In the genomic region with DNA sequence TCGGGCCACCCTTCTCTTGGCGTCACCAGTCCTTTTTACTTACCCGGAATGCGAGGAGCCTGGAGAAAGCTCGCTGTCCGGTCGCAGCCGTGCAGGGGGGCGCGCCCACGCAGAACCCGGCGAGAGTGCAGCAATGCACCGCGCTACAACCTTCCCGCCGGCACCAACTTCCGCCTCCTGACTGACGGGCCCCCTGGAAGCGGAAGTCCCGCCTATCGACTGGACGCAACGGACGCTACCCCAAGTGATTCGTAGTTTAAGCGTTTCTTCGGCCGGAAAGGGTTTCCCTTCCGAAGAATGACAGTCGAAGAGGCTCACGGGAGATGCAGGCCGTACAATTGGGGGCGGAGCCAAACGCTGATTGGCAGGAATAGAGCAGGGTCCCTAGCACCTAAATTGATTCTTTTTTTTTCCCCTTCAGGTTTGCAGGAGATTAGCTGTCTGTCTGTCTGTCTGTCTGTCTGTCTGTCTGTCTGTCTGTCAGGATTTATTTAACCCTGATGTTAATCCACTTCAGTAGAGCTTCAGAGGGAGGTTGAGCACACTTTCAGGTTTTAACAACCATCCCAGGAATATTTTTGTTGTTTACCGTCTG, we compare ENCODE assay signal across 8 mouse cellular contexts. TPM values are rescaled to one million over a fixed set of nuclear protein-coding genes. Genes with fewer than 3 reads are reported as not detected.
A peak's percentile ranks its signal among the peaks of the same experiment; 100 is the strongest.
DNase-seq lines count a peak whose midpoint lies in the region; ATAC-seq and TF ChIP-seq lines count a peak whose summit lies in the region.

No protein-coding gene starts in this region.

- H3K9ac ChIP-seq in heart, embryonic 15.5 days = peak overlapping the region; percentile 85
- peak overlapping the region; percentile 90 for H3K9ac ChIP-seq in liver, embryonic 14.5 days (replicated peaks)
- H3K9ac ChIP-seq in neural tube, embryonic 11.5 days (ENCODE audit: low read length) = peak overlapping the region; percentile 88
- H3K9ac ChIP-seq in stomach, postnatal 0 days (ENCODE audit: low read length) = peak overlapping the region; percentile 80

- no peaks in the 10 kb centered on the region for H3K36me3 ChIP-seq in heart, embryonic 15.5 days
- no peaks in the 10 kb centered on the region; the same call in 1 of the 2 replicates for H3K36me3 ChIP-seq in liver, embryonic 14.5 days (replicated peaks; ENCODE audit: control insufficient read depth, insufficient read depth, low read depth)
- H3K36me3 ChIP-seq in neural tube, embryonic 11.5 days (ENCODE audit: control insufficient read depth, insufficient read depth, low read length) = no peaks in the 10 kb centered on the region
- no peaks in the 10 kb centered on the region for H3K36me3 ChIP-seq in stomach, postnatal 0 days (ENCODE audit: control insufficient read depth, insufficient read depth, low read length)

- ATAC-seq in CD4-positive, CD25-positive, alpha-beta regulatory T cell, adult 4 months = peak; percentile 97
- peak; percentile 94 for ATAC-seq in heart, embryonic 15.5 days (replicated peaks; ENCODE audit: insufficient number of reproducible peaks, insufficient read depth, low FRiP score, low read depth)
- peak; percentile 98 for ATAC-seq in liver, embryonic 14.5 days (ENCODE audit: insufficient read depth)
- ATAC-seq in neural tube, embryonic 11.5 days (ENCODE audit: insufficient read depth, low FRiP score, low TSS enrichment) = peak; percentile 95
- ATAC-seq in stomach, postnatal 0 days (ENCODE audit: low FRiP score, low TSS enrichment) = peak; percentile 97

- WGBS in heart, embryonic 15.5 days = 2% methylated on average over 36 of the region's 36 CpGs
- 1% methylated on average over 36 of the region's 36 CpGs for WGBS in liver, embryonic 14.5 days (ENCODE audit: insufficient replicate concordance)
- under 1% methylated on average over 36 of the region's 36 CpGs for WGBS in neural tube, embryonic 11.5 days
- under 1% methylated on average over 36 of the region's 36 CpGs for WGBS in stomach, postnatal 0 days

- peak overlapping the region; percentile 83 for H3K4me2 ChIP-seq in heart, embryonic 15.5 days
- peak overlapping the region; percentile 96 for H3K4me2 ChIP-seq in liver, embryonic 14.5 days (ENCODE audit: low read depth)
- H3K4me2 ChIP-seq in neural tube, embryonic 11.5 days (ENCODE audit: low read depth) = peak overlapping the region; percentile 81
- H3K4me2 ChIP-seq in stomach, postnatal 0 days (replicated peaks; ENCODE audit: low read depth) = peak overlapping the region; percentile 79

- H3K4me3 ChIP-seq in heart, embryonic 15.5 days = peak overlapping the region; percentile 93
- peak overlapping the region; percentile 88 to 98 for H3K4me3 ChIP-seq in liver, embryonic 14.5 days (ENCODE audit: insufficient read depth in 1 of 2, low read depth in 2 of 2, low read length in 2 of 2)
- peak overlapping the region; percentile 97 for H3K4me3 ChIP-seq in neural tube, embryonic 11.5 days (ENCODE audit: low read depth, low read length)
- peak overlapping the region; percentile 98 for H3K4me3 ChIP-seq in stomach, postnatal 0 days (ENCODE audit: low read depth, low read length)

- H3K4me1 ChIP-seq in heart, embryonic 15.5 days (replicated peaks) = peaks cover 12% of the 10 kb centered on the region
- H3K4me1 ChIP-seq in liver, embryonic 14.5 days (replicated peaks; ENCODE audit: control insufficient read depth in 2 of 2, insufficient read depth in 2 of 2, low read length in 1 of 2) = peaks cover 0 to 9% of the 10 kb centered on the region in 2 experiments; a peak in 2 of 4 replicates
- 0 out of 2 replicates have a peak, but pooled peaks cover 2% of the 10 kb centered on the region for H3K4me1 ChIP-seq in neural tube, embryonic 11.5 days (ENCODE audit: control insufficient read depth, insufficient read depth, low read length)
- peaks cover 3% of the 10 kb centered on the region; the same call in 1 of the 2 replicates for H3K4me1 ChIP-seq in stomach, postnatal 0 days (replicated peaks; ENCODE audit: control insufficient read depth, insufficient read depth)

- peak; percentile 96 for DNase-seq in c-Kit-negative CD71-positive TER-119-positive erythroid progenitor cells, embryonic 14.5 days (ENCODE audit: low read depth, low spot score)
- DNase-seq in fibroblast of lung, adult 2 months (ENCODE audit: low read depth) = peak; percentile 92
- peak; percentile 97 to 98 for DNase-seq in kidney, postnatal 25 days
- DNase-seq in liver, embryonic 14.5 days (ENCODE audit: low read depth in 3 of 3, low spot score in 3 of 3) = peak; percentile 97
- peak; percentile 97 for DNase-seq in neural tube, embryonic 11.5 days (ENCODE audit: low spot score)
- peak; percentile 96 for DNase-seq in stomach, postnatal 0 days (ENCODE audit: low spot score)

- peak overlapping the region; percentile 75 for H3K27ac ChIP-seq in heart, embryonic 15.5 days
- peak overlapping the region; percentile 34; the same call in 1 of the 2 replicates for H3K27ac ChIP-seq in liver, embryonic 14.5 days
- H3K27ac ChIP-seq in neural tube, embryonic 11.5 days (ENCODE audit: low read depth, low read length) = peak overlapping the region; percentile 72; the same call in 1 of the 2 replicates
- peak overlapping the region; percentile 76 for H3K27ac ChIP-seq in stomach, postnatal 0 days (replicated peaks)

- H3K27me3 ChIP-seq in heart, embryonic 15.5 days = no peaks in the 10 kb centered on the region
- no peaks in the 10 kb centered on the region for H3K27me3 ChIP-seq in liver, embryonic 14.5 days (ENCODE audit: control insufficient read depth, insufficient read depth, low read length)
- H3K27me3 ChIP-seq in neural tube, embryonic 11.5 days (ENCODE audit: control insufficient read depth, insufficient read depth, low read length) = no peaks in the 10 kb centered on the region
- H3K27me3 ChIP-seq in stomach, postnatal 0 days (ENCODE audit: control insufficient read depth, insufficient read depth, low read length) = no peaks in the 10 kb centered on the region

- H3K9me3 ChIP-seq in heart, embryonic 15.5 days (replicated peaks) = no peaks in the 10 kb centered on the region
- no peaks in the 10 kb centered on the region for H3K9me3 ChIP-seq in liver, embryonic 14.5 days (ENCODE audit: control insufficient read depth, low read length)
- no peaks in the 10 kb centered on the region for H3K9me3 ChIP-seq in neural tube, embryonic 11.5 days (ENCODE audit: control insufficient read depth, low read length)
- H3K9me3 ChIP-seq in stomach, postnatal 0 days (ENCODE audit: control insufficient read depth, low read length) = no peaks in the 10 kb centered on the region

- TF ChIP-seq EP300 in liver, embryonic 14.5 days (IDR thresholded peaks at IDR 0.05; ENCODE audit: low read depth) = no peak
- TF ChIP-seq EP300 in stomach, postnatal 0 days (optimal IDR thresholded peaks at IDR 0.05) = no peak

- TF ChIP-seq CTCF in liver, embryonic 14.5 days (IDR thresholded peaks at IDR 0.05; ENCODE audit: low read depth) = no peak
- TF ChIP-seq CTCF in stomach, postnatal 0 days (IDR thresholded peaks at IDR 0.05; ENCODE audit: low read depth) = peak; percentile 18; the same call in 1 of the 2 replicates

RNA-seq across cellular contexts. Expression of gene Inip, which starts 17.6 kb away (rescaled TPM):
- 10 to 100 TPM; 49.6 to 49.7 TPM for polyA plus RNA-seq in CD4-positive, CD25-positive, alpha-beta regulatory T cell, adult 4 months (2017; shearing (Covaris generic))
- 35.4 and 39.9 TPM in 2 replicates for polyA plus RNA-seq in heart, embryonic 15.5 days (2015; fragmentation: Nextera tagmentation; extraction: Ambion mirVana)
- polyA plus RNA-seq in liver, embryonic 14.5 days (2012; rRNA removed) = 4.9 and 8.1 TPM in 2 replicates
- polyA plus RNA-seq in liver, embryonic 14.5 days (2014; fragmentation: Nextera tagmentation; extraction: Ambion mirVana) = 16.7 and 17.0 TPM in 2 replicates
- polyA plus RNA-seq in neural tube, embryonic 11.5 days (2014; fragmentation: Nextera tagmentation; extraction: Ambion mirVana) = 90.2 and 95.9 TPM in 2 replicates
- polyA plus RNA-seq in stomach, postnatal 0 days (2015; fragmentation: Nextera tagmentation; extraction: Ambion mirVana) = 22.2 and 23.5 TPM in 2 replicates

RNA-seq across cellular contexts. Expression of gene Snx30, which starts 21.9 kb away (rescaled TPM):
- polyA plus RNA-seq in CD4-positive, CD25-positive, alpha-beta regulatory T cell, adult 4 months (2017; shearing (Covaris generic)) = 1 to 10 TPM; 2.2 to 2.6 TPM
- 5.3 and 9.9 TPM in 2 replicates for polyA plus RNA-seq in heart, embryonic 15.5 days (2015; fragmentation: Nextera tagmentation; extraction: Ambion mirVana)
- polyA plus RNA-seq in liver, embryonic 14.5 days (2012; rRNA removed) = 1.2 and 1.6 TPM in 2 replicates
- polyA plus RNA-seq in liver, embryonic 14.5 days (2014; fragmentation: Nextera tagmentation; extraction: Ambion mirVana) = 2.2 and 2.5 TPM in 2 replicates
- 10.6 and 14.4 TPM in 2 replicates for polyA plus RNA-seq in neural tube, embryonic 11.5 days (2014; fragmentation: Nextera tagmentation; extraction: Ambion mirVana)
- polyA plus RNA-seq in stomach, postnatal 0 days (2015; fragmentation: Nextera tagmentation; extraction: Ambion mirVana) = 3.0 and 3.5 TPM in 2 replicates

Comparison
In these comparisons a context has a peak if more than half of its experiments do, and no peak if none do; other contexts are left out.
1. Peak in every context shown above with its lines: DNase-seq, ATAC-seq, H3K4me3 ChIP-seq and H3K27ac ChIP-seq.